Mouse (Mus musculus): ENCODE measurements at regions not wholly inside any gene's neighbourhood (a gene's known extent, or its start where the extent isn't known, plus 50 kb on each side); places are given as distances from the start of the nearest gene placed in this dataset.

DNA sequence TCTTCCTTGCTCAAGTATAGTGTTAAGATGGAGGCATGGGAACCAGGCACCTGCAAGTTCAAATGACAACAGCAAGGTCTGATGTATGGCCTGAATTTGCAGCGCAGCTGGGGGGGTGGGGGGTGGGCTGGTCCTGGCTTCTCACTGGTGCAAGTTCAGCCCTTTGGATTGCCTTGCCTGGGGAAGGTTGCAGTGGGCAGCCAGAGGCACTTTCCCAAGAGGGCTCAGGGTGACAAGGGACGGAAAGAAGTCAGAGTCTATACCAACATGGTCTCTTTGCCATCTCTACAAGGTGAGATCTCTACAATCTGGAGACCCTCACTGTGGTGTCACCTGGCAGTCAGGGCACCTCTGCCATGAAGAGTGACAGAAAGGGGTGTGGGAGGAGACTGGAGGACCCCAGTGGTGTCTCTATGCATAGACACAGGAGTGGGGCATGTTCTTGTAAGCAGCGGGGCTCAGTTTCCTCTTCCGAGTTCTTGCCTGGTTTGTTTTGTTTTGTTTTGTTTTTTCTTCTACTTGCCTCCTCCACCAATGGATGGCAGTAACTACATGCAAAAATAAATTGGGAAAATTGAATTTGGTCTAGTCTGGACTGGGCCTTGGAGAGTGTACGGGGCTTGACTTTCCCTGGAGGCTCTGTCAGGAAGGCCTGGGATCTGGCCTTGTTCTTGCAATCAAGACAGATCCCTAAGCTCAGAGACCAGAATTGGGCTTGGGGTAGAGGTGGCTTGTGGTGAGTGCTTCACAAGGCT lies 284.4 kb upstream of the Cnr1 start:
- H3K36me3 ChIP-seq: no peaks in the 10 kb centered on the region
- no peaks in the 10 kb centered on the region for H3K27me3 ChIP-seq (ENCODE audit: insufficient read depth, poor library complexity, severe bottlenecking)
- H3K4me3 ChIP-seq: no peak overlapping the region
- no peaks in the 10 kb centered on the region for H3K9me3 ChIP-seq
- H3K27ac ChIP-seq: no peak overlapping the region
- no peaks in the 10 kb centered on the region; the same call in 1 of the 2 replicates for H3K4me1 ChIP-seq
- peak; percentile 63 for DNase-seq (ENCODE audit: low spot score)
- 90% methylated on average over 5 of the region's 5 CpGs for WGBS

DNA sequence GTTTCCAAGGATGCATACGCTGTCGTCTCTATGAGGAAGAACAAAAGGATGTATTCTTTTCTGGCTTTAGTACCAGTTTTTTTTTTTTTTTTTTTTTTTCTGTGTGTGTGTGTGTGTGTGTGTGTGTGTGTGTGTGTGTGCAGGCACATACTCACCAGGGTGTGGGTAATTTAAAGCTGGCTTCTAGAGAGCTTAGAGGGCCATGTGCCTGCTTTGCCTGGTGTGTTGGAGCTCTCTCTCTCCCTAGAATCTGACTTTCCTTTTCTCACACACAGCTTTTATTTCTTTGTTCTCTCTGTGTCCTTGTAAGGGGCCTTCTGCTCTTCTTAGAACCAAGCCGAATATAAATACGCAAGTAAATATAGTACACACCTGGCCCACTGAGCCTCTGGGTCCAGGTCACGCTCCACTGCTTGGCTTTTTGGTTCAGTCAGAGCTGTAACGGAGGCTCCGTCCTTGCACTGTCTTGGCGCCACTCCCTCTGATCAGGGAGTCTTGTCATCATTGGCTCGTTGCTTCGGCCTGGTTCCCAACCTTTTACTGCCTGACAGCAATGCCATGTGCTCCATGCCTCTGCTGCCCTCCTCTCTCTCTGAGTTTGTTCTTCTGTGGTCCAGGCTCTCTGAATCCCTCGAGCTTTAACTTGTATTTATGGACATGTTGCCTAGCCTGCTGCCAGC lies 283.7 kb upstream of the Cnr1 start:
- Histone ChIP-seq H3K27me3 (ENCODE audit: insufficient read depth, poor library complexity, severe bottlenecking) (no peaks in the 10 kb centered on the region), H3K4me1 (no peaks in the 10 kb centered on the region; the same call in 1 of the 2 replicates), H3K36me3 (no peaks in the 10 kb centered on the region), H3K4me3 (no peak overlapping the region), H3K9me3 (no peaks in the 10 kb centered on the region), H3K27ac (no peak overlapping the region)
- DNase-seq (ENCODE audit: low spot score): peak; percentile 60
- 80% methylated on average over 11 of the region's 11 CpGs for WGBS

DNA sequence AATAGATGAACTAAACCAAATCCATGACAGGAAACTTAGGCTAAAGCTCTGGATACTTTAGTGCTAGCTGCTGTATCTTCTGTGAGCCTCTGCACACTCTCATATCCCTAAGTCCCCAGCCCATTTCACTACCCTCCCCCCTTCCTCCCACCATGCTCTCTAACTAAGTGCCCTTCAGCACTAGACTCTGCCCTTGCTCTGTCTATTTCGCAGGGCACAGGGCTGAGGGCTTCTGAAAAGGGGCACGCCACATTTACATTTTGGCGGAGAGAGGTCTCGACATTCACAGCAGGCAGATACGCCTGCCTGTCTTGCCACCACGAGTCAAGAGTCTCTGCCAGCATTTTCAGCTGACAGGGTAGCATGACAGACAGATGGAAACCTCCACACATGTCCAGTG lies 282.5 kb upstream of the Cnr1 start:
- Histone ChIP-seq H3K4me1 (no peaks in the 10 kb centered on the region; the same call in 1 of the 2 replicates), H3K27me3 (ENCODE audit: insufficient read depth, poor library complexity, severe bottlenecking) (no peaks in the 10 kb centered on the region), H3K27ac (no peak overlapping the region), H3K4me3 (no peak overlapping the region), H3K36me3 (no peaks in the 10 kb centered on the region), H3K9me3 (no peaks in the 10 kb centered on the region)
- peak; percentile 66 for DNase-seq (ENCODE audit: low spot score)
- WGBS: 69% methylated on average over 6 of the region's 6 CpGs

DNA sequence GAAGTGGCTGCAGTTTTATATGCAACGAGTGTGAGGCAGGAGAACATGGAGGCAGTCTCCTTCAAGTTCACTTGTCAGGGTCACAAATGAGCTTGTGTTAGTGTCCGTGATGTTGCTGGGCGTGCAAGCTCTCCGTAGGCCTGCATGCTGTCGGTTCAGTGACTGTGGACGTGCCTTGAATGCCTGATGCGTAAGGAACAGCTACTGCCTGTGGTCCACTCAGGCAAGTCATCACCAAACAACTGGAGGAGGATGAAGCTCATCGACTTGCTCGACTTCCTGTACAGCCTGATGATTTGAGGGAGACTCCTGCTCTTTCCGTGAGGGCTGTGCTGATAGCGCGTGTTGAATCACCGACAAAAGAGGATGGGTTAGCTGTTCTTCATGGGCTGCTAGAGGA lies 281.9 kb upstream of the Cnr1 start:
- no peaks in the 10 kb centered on the region for H3K36me3 ChIP-seq
- no peaks in the 10 kb centered on the region; the same call in 1 of the 2 replicates for H3K4me1 ChIP-seq
- no peaks in the 10 kb centered on the region for H3K27me3 ChIP-seq (ENCODE audit: insufficient read depth, poor library complexity, severe bottlenecking)
- no peak overlapping the region for H3K4me3 ChIP-seq
- peak; percentile 69 for DNase-seq (ENCODE audit: low spot score)
- 73% methylated on average over 13 of the region's 13 CpGs for WGBS
- no peaks in the 10 kb centered on the region for H3K9me3 ChIP-seq
- H3K27ac ChIP-seq: no peak overlapping the region

DNA sequence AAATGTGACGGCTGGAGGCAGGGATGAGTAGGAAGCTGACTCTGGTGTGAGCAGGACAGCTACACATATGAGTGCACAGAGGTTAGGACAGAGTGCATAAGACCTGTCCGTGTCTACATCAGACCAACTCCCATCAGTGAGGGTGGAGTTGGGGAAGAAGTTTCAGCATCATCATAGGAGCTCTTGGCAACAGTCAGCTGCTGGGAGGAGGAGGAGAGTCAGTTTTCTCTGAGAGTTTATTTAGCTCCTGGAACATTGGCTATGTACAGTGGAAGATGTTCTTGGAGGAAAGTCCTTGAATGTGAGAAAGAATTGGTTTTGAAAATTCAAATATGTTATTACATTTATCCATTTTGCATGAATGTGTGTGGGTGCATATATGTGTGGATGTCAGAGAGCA lies 279.2 kb upstream of the Cnr1 start:
- H3K36me3 ChIP-seq: no peaks in the 10 kb centered on the region
- no peak overlapping the region for H3K4me3 ChIP-seq
- no peak overlapping the region for H3K27ac ChIP-seq

DNA sequence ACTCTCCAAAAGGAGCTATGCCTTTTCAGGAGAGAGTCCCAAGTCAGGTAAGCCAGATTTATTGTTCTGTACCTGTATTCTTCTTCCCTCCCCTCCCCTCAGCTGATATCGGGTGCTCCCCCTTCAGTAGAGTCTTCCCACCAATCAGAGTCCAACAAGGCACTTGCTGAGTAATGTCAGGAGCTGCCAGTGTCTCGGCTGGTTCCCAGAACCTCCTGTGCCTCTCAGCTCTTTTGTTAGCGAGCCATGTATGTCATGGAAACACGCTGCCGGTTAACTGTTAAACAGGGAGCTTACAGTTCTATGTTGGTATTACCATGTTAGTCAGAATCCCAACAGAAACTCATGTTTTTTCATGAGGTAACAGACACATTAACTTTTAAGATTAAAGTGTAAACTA lies 273.1 kb upstream of the Cnr1 start:
- H3K4me3 ChIP-seq: no peak overlapping the region
- H3K36me3 ChIP-seq: no peaks in the 10 kb centered on the region
- H3K27me3 ChIP-seq (ENCODE audit: insufficient read depth, poor library complexity, severe bottlenecking): no peaks in the 10 kb centered on the region
- 69% methylated on average over 5 of the region's 5 CpGs for WGBS
- H3K4me1 ChIP-seq: no peaks in the 10 kb centered on the region
- H3K27ac ChIP-seq: no peak overlapping the region
- no peaks in the 10 kb centered on the region for H3K9me3 ChIP-seq
- peak; percentile 66 for DNase-seq (ENCODE audit: low spot score)

More for the DNA sequence above, 279.2 kb upstream of the Cnr1 start:
- no peaks in the 10 kb centered on the region; the same call in 1 of the 2 replicates for H3K4me1 ChIP-seq
- H3K27me3 ChIP-seq (ENCODE audit: insufficient read depth, poor library complexity, severe bottlenecking): no peaks in the 10 kb centered on the region
- 85% methylated on average over 2 of the region's 2 CpGs for WGBS
- H3K9me3 ChIP-seq: no peaks in the 10 kb centered on the region
- DNase-seq (ENCODE audit: low spot score): no peak

DNA sequence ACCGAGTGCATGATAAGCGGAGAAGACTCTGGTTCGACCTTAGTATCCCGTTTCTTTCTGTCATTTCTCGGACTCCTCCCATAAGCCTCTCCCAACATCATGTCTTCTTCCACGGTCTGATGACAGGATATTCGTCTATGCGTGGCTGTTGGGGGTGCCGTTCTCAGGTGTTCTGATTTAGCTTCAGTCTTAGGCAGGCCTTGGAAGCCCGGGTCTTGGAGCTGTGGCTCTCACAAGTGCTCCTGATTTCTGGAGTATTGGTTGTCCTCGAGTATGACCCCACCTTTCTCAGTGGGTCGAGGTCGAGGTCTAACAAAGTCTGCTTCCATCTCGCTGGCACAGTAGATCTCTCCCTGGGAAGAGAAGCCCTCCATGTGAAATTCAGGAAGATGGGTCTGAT lies 264.6 kb upstream of the Cnr1 start:
- DNase-seq (ENCODE audit: low spot score): peak; percentile 52
- H3K27ac ChIP-seq: no peak overlapping the region
- H3K4me3 ChIP-seq: no peak overlapping the region
- peaks cover 6% of the 10 kb centered on the region; the same call in 1 of the 2 replicates for H3K4me1 ChIP-seq
- H3K36me3 ChIP-seq: no peaks in the 10 kb centered on the region
- H3K27me3 ChIP-seq (ENCODE audit: insufficient read depth, poor library complexity, severe bottlenecking): 0 out of 2 replicates have a peak, but pooled peaks cover 1% of the 10 kb centered on the region
- H3K9me3 ChIP-seq: no peaks in the 10 kb centered on the region
- 87% methylated on average over 14 of the region's 14 CpGs for WGBS

DNA sequence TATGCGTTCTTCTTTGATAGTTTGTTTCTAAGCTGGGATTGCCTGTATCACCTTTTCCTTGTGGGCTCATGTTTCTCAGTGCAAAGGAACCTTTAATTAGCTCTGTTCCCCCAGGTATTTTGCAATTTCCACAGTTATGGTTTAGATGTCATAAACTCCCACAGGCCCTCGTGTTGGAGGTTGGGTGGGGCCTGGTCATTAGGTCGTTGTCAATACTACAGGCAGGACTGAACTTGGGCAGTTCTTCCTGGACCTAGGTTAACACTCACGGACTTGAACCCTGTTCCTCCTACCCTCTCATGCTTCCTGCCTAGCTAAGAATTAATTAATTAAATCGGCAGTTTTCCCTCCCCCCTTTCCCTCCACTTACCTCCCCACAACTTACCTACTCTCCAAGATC lies 263.8 kb upstream of the Cnr1 start:
- Histone ChIP-seq H3K9me3 (no peaks in the 10 kb centered on the region), H3K4me3 (no peak overlapping the region), H3K27me3 (ENCODE audit: insufficient read depth, poor library complexity, severe bottlenecking) (peaks cover 5% of the 10 kb centered on the region; the same call in 1 of the 2 replicates), H3K27ac (no peak overlapping the region), H3K36me3 (no peaks in the 10 kb centered on the region), H3K4me1 (peaks cover 6% of the 10 kb centered on the region; the same call in 1 of the 2 replicates)
- 72% methylated on average over 5 of the region's 5 CpGs for WGBS
- DNase-seq (ENCODE audit: low spot score): peak; percentile 11

DNA sequence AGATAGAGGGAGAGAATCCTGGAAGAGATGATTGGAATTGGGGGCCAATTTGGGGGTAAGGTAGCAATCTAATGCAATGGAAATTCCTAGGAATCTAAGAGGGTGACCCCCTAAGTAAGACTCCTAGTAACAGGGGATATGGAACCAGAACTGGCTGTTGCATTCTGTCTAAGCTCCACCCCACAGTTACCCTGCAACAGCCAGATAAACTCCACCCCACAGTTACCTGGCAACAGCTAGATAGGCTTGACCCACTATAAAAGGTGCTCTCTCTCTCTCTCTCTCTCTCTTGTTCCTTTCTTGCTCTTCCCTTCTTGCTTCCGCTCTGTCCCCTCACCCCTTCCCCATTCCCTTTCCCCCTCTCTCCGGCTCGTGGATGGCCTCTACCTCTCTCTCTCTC lies 262.5 kb upstream of the Cnr1 start:
- Histone ChIP-seq H3K4me1 (peaks cover 6% of the 10 kb centered on the region; the same call in 1 of the 2 replicates), H3K27me3 (ENCODE audit: insufficient read depth, poor library complexity, severe bottlenecking) (peaks cover 5% of the 10 kb centered on the region; the same call in 1 of the 2 replicates), H3K27ac (no peak overlapping the region), H3K4me3 (no peak overlapping the region), H3K36me3 (no peaks in the 10 kb centered on the region), H3K9me3 (no peaks in the 10 kb centered on the region)
- DNase-seq (ENCODE audit: low spot score): peak; percentile 39
- 87% methylated on average over 3 of the region's 3 CpGs for WGBS

DNA sequence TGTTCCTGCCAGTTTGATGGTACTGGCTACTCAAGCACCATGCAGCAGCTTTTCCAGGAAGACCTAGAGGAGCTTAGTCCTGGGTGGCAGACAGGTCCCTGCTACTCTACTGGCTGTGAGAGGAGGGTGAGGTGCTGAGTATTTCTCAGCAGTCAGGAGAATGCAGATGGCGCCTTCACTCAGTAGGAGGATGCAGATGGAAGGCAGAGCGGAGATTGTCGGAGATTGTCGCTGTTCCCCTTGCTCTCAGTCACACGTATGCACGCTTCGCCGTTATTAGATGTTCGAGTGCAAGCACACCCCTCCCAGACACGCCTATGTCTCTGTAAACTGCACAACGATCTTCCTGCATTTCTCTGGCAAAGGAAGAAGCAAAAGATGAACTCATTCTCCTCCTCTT lies 261.4 kb upstream of the Cnr1 start:
- no peak for DNase-seq (ENCODE audit: low spot score)
- Histone ChIP-seq H3K27ac (no peak overlapping the region), H3K36me3 (no peaks in the 10 kb centered on the region), H3K9me3 (no peaks in the 10 kb centered on the region), H3K4me1 (peaks cover 6% of the 10 kb centered on the region; the same call in 1 of the 2 replicates), H3K4me3 (no peak overlapping the region), H3K27me3 (ENCODE audit: insufficient read depth, poor library complexity, severe bottlenecking) (peaks cover 5% of the 10 kb centered on the region; the same call in 1 of the 2 replicates)
- WGBS: 67% methylated on average over 11 of the region's 11 CpGs

DNA sequence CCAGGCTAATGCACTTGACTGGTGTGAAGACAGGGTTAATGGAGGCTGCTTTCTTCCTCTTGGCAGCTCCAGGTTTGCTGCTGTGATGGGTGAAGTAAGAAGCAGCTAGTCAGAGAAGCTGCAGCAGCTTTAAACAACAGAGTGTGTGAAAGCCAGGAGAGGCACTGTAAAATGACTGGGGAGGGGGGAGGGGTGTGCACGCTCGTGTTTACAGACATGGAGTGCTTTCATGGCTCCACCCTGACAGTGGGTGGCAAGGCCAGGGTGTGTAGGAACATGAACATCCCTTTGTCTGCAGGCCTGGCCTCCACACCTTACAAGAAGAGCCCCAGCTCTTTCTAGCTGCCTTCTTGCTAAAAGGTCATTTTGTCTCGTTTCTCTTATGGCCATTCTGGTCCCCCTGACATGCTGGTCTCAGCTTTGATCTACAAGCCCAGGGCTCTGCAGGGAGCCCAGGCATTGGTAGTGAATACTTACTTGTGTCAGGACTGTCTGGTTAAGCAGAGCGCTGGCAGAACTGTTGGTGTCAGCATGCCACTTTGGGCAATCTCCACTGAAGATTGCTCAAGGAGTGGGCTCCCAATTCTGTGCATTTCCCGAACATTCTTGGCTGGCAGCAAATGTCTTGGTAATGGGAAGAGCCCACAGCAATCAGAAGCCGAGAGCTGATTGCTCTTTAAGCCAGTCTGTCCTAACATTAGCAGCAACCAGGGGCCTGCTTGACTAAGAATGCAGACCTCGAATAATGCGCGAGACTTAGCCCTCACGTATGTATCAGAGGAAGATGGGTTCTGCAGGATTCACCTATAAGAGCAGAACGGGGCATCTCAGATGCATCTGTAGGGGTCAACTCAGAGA lies 260.5 kb upstream of the Cnr1 start:
- no peaks in the 10 kb centered on the region for H3K9me3 ChIP-seq
- H3K27ac ChIP-seq: no peak overlapping the region
- DNase-seq (ENCODE audit: low spot score): no peak
- H3K27me3 ChIP-seq (ENCODE audit: insufficient read depth, poor library complexity, severe bottlenecking): peaks cover 5% of the 10 kb centered on the region; the same call in 1 of the 2 replicates
- H3K4me3 ChIP-seq: no peak overlapping the region
- no peaks in the 10 kb centered on the region for H3K36me3 ChIP-seq
- H3K4me1 ChIP-seq: peaks cover 6% of the 10 kb centered on the region; the same call in 1 of the 2 replicates
- 53% methylated on average over 11 of the region's 11 CpGs for whole genome bisulfite sequencing

DNA sequence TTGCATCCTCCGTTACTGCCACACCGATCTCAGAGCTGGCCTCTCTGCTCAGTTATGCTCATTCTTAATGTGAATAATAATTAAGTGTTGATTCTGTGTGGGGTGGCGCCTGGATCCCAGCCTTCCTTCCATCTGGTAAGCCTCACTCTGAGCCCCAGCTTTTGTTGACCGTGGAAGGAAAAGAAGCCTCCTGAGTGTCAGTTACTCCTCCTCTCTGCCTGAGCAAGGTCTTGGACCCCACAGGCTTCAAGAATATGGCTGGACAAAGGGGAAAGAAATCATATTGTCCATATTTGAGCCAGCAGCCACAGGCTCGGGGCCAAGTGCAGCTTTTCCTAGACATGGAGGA lies 259.9 kb upstream of the Cnr1 start:
- 89% methylated on average over 5 of the region's 5 CpGs for WGBS
- peak; percentile 58 for DNase-seq (ENCODE audit: low spot score)
- Histone ChIP-seq H3K27ac (no peak overlapping the region), H3K9me3 (no peaks in the 10 kb centered on the region), H3K4me1 (peaks cover 6% of the 10 kb centered on the region; the same call in 1 of the 2 replicates), H3K4me3 (no peak overlapping the region), H3K36me3 (no peaks in the 10 kb centered on the region), H3K27me3 (ENCODE audit: insufficient read depth, poor library complexity, severe bottlenecking) (peaks cover 5% of the 10 kb centered on the region; the same call in 1 of the 2 replicates)

Measured in heart, embryonic 10.5 days (tissue).